Mouse (Mus musculus): ENCODE results near the gene Pex3. TPM values are rescaled to one million over a fixed set of nuclear protein-coding genes. Genes with fewer than 3 reads are reported as not detected.
"Not testable (repeated sequence)": the region's sequence is repeated elsewhere in the genome, so short reads cannot be mapped to it uniquely, and the experiment has no call there.

Gene Pex3
- polyA plus RNA-seq, 1 experiment = 6.3 TPM

DNA sequence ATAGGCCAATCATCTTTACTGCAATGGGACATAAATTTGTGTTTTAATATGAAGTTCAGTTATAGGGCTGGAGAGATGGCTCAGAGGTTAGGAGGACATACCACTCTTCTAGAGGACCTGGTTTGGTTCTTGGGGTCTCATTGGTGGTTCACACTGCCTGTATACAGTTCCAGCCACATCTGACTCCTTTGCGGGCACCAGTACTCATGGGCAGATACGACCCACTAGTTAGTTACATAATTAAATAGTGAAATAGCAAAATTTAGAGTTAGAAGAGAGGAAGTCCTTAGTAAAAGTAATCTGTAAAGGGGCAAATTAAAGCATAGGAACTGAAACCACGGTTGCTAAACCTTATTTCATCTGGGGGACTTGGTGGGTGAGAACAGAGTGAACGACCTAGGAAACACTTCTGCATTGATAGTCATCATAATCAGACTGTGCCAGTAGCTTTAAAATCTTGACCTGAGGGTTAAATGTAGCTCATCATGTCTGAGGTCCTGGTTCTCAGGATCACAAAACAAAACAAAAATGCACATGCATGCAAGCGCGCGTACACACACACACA is 13.1 kb downstream of the Pex3 start:
- DNase-seq (ENCODE audit: low read depth, low spot score) = no peak
- 91% methylated on average over 7 of the region's 7 CpGs for WGBS

DNA sequence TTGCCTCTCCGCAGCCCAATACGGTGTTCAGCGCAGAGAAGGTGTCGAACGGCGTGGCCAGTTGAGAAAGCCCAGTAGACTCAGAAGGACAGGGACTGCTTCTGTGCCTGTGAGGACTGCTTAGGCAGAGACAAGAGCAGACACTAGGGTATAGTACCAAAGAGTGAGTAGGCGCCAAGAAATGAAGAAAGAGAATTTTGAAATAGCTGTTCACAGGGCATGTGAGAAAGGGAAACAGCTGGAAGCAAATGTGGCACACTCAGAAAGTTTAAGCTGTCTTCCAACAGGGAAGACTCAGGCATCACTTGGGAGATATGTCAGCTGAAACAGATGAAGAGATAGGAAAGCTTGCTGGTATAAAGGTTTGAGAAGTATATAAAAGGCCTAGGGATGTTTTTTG is 16.2 kb downstream of the Pex3 start:
- 95% methylated on average over 7 of the region's 7 CpGs for WGBS
- DNase-seq (ENCODE audit: low read depth, low spot score) = no peak

DNA sequence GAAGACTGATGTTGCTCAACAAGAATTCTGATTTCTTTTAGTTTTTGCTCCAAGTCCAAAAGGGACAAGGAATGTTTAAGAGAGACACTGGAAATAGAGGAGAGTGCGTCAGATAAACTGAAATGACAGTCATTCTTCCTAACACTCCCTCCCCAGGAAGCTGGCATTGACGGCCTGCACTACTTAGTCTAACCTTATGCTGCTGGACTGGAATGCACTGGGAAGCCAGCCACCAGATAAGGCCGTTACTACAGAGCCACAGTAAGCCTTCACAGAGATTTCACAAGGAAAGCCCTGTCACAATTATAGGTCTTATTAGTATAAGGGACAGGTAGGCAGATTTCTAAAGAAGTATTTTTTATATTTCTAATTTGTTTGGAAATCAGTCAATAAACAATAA is 18.2 kb downstream of the Pex3 start:
- WGBS = 90% methylated on average over 3 of the region's 3 CpGs
- DNase-seq (ENCODE audit: low read depth, low spot score) = no peak

DNA sequence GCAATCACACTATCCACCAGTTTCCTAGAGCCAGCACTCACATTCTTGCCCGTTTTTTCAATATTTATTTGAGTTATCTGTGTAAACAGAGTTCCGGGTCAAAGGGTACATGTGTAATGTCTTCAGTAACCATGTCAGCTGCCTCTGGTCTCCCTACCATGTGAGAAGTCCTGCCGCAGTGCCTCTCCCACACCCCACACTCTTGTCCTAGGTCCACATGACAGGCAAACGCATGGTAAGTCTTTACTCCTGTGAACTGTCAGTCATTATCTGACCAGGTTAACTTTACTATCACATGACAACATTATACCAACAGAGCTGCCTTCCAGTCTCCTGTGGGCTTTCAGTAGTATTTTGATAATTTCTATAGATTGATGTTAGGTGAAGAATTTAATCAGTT is 24.8 kb downstream of the Pex3 start:
- DNase-seq (ENCODE audit: low read depth, low spot score) = no peak
- 43% methylated on average over 4 of the region's 4 CpGs for WGBS

DNA sequence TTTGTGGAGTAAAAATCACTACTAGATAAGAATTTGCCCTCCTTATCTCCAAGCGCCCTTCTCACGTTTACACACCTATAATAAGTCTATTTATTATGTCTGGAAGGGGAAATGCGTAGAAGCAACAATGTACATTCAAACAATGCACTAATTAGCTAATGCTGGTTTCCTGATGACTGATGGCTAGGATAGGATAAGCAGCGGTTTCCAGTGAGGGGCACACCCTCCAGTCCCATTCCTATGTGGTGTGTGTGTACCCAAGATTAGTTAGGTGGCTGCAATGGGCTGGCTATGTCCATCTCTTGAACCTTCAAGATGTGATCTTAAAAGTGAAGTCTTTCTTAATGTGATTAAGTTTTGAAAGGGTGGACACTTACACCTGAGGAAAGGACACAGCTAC is 31.1 kb downstream of the Pex3 start:
- DNase-seq (ENCODE audit: low read depth, low spot score) = no peak
- 49% methylated on average over 4 of the region's 4 CpGs for WGBS

DNA sequence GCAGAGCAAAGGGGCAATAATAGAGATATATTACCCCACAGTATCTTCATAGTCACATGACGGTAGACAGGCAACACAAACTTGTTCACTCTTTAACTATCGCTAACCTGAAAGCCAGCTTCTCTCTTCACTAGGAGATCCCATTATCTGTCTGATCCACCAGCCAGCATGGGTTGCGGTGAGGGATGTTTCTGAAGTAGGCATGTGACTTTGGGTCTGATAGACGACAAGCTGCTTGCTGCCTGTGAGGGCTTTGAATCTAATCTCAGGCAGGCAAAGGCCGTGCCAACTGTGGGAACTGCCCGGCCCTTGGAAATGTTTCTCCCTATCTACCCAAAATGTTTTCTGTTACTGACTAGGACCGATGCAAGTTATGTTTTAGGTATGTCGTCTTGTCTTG is 50.6 kb downstream of the Pex3 start:
- WGBS = 89% methylated on average over 8 of the region's 8 CpGs
- DNase-seq (ENCODE audit: low read depth, low spot score) = no peak

DNA sequence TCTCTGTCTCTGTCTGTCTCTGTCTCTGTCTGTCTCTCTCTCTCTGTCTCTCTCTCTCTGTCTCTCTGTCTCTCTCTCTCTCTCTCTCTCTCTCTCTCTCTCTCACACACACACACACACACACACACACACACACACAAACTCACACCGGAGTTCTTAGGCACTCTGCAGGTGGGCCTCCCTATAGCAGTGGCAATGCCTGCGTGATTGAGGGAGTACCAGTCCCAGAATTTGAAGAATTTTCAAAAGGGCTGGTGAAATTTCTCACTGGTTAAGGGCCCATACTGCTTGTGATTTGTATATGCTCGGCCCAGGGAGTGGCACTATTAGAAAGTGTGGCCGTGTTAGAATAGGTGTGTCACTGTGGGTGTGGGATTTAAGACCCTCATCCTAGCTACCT is 51.4 kb downstream of the Pex3 start:
- WGBS = 28% methylated on average over 4 of the region's 4 CpGs

DNA sequence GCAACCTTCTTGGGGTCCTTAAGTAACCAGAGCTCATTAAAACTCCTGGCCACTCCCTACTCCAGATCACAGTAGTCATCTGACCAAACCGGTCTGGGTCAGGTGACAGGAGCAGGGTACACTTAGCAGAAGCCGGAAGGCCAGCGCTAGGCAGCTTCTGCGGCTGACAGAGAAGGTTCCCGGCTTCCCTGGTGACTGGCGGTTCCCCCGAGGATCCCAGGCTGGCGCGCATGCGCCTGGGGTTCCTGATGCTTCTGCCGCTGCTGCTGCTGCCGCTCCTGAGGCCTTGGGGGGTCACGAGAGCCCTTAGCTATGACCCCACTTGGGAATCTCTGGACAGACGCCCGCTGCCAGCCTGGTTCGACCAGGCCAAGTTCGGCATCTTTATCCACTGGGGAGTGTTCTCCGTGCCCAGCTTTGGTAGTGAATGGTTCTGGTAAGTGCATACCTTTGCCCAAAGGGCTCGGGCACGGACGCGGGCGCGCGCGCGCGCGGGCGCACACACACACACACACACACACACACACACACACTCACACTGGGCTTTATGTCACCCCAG is 51.9 kb downstream of the Pex3 start:
- WGBS = 0% methylated on average over 30 of the region's 30 CpGs
- peak; percentile 88 for DNase-seq (ENCODE audit: low read depth, low spot score)

More for the DNA sequence above, 51.4 kb downstream of the Pex3 start:
- not testable (repeated sequence) for DNase-seq (ENCODE audit: low read depth, low spot score)

DNA sequence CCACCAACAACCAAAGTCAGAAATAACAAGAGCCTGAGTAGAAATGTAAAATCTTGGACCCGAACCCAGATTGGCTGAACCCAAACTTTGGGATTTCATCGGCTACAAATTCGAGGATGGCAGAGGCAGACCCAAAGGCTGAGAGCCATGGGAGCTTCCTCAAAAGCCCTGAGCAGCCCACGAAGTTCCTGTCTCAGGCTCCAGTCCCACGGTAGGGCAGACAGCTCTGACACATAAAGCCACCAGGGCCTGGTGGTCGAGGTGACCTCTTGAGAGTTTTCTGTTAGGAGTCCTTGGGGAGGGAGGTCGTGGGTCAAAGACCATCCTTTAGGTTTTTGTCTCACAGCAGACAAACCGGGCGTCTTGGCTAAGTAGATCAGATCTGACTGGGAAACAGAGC is 52.5 kb downstream of the Pex3 start:
- WGBS = 39% methylated on average over 9 of the region's 9 CpGs
- DNase-seq (ENCODE audit: low read depth, low spot score) = peak; percentile 10

DNA sequence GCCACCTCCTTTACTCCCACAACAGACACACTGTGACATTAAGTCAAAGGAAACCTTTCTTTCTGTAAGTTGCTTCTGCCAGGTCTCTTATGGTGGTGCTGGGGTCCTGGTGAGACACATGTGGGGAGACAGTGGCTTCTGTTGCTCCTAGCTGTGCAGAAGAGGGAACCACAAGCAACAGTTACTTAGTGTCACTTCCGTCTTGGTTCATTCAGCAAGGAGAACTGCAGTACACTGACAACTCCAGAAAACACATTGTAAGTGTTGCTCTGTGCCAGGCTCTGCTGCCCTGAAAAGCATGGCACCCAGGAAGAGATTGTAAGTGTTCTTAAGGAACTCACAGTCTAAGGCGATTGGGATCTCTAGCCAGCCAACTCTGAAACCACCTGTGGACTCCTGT is 53.6 kb downstream of the Pex3 start, which contains the start of gene Fuca2:
TSS of gene Fuca2 (plus strand) at position 210 of the 400 bp plus-strand sequence.
- no peak for DNase-seq (ENCODE audit: low read depth, low spot score)
- 80% methylated on average over 2 of the region's 2 CpGs for WGBS

DNA sequence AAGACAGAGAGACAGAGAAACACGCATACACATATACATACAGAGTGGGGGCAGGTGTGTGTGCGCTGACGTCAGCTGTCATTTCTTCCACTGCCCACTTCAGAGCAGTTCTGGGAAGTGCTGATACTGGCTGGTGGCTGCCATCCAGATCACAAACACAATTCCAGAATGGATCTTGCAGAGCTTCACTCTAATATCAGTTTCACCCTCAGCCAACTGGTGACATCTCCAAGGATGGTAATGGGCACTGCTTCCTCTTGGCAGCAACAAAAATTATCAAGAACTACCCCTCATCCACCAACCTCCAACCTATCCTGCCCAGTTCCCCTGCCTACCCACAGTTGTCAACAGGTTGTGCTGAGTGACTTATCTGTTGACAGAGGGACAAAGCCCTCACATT is 56.6 kb downstream of the Pex3 start:
- DNase-seq (ENCODE audit: low read depth, low spot score) = no peak
- WGBS = 80% methylated on average over 3 of the region's 3 CpGs

DNA sequence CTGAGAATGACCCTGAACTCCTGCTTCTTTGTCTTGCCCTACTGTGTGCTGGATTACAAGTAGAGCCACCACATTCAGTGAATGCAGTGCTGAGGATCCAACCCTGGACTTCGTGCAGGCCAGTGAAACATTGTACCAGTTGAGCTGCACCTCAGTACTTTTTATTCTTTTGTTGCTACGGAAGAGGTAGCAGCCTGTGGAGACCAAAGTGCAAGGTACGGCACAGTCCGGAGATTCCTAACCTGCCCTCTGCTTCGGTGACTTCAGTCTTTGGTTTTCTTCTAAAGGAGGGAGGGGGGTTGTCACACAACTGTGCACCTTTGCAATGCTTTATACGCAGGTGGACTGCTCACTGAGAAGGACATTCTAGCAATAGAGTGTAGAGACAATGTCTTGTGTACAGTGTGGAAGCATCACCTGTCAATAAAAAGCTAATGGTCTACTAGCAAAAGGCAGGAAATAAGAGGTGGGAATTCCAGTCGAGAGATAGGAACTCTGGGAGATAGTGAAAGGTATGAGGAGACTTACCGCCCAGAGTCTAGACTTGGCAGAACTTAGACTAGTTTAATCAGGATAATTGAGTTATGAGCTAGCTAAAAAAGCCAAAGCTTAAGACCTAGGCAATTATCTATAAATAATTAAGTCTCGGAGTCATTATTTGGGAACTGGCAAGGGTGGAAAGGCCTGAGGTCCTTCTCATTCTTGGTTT is 58.8 kb downstream of the Pex3 start:
- WGBS = 63% methylated on average over 9 of the region's 9 CpGs
- no peak for DNase-seq (ENCODE audit: low read depth, low spot score)

DNA sequence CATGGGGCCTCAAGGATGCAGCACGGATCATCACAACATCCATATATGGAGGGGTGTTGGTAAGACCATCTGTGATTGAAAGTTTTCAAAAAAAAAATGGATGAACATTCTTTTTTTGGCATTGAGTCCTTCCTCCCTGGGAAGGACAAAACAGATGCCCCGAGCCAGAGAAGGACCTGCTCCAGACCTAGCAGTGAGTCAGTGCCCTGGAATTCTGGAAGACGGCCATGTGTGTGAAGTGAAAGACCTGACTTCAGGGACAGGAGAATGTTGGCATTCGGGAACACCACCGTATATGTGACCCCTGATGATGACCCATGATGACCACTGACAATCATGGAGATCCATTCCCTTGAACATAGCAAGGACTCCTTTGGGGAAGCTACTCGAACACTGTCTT is 63.3 kb downstream of the Pex3 start:
- DNase-seq (ENCODE audit: low read depth, low spot score) = no peak
- 67% methylated on average over 6 of the region's 6 CpGs for WGBS

DNA sequence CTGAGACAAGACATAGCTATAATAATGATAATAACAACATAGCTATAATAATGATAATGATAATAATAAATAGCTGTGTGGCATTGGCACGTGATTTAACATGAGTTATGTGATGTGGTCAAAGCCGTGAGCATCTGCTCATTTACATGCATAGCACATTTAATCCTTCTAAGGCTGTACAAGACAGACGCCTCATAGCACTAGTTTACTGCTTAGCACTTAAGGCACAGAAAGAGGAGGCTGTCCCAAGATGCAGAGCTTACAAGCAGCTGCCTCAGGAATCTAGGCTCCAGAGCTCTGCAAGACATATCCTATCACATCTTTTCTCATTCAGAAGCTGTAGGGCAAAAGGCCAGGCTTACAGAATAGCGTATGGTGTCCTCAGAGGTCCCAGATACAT is 67.0 kb downstream of the Pex3 start:
- 72% methylated on average over 4 of the region's 4 CpGs for WGBS

DNA sequence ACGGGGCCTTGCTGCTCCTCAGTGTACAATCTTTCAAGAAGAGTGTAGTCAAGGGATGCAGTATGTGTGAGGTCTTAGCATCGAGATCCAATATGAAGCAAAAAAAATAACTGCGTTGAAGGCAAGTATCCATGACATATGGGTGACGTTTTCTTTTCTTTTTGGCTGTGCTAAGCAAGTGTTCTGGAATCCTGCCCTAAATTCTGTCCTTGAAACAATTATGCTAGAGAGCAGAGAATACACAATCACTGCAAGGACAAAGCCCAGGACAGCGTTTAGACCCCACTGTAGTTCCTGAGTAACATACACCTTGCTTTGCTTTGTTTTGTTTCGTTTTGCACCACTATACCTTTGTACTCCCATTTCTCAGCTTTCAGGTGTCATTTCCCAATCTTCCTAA is 73.6 kb downstream of the Pex3 start:
- DNase-seq (ENCODE audit: low read depth, low spot score) = no peak
- WGBS = 79% methylated on average over 6 of the region's 6 CpGs

More for the DNA sequence above, 67.0 kb downstream of the Pex3 start:
- no peak for DNase-seq (ENCODE audit: low read depth, low spot score)

DNA sequence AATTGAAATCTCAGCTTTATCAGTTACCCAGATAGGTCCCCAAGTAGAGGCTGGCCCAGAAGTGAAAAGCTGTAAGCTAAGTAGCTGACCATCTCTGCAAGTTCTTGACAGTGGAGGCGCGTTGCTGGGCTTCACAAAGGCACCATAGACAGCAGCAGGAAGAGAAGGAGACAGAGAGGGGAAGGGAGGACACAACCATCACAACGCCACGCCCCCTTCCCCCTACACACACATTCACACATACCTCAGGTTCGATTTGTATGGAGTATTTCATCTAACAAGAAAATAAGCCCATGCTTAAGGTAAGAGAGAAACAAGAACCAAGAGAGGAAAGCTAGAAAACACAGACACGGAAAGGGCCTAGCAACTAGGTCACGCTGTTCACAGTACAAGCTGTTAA is 77.8 kb downstream of the Pex3 start:
- WGBS = 41% methylated on average over 7 of the region's 7 CpGs
- DNase-seq (ENCODE audit: low read depth, low spot score) = no peak

DNA sequence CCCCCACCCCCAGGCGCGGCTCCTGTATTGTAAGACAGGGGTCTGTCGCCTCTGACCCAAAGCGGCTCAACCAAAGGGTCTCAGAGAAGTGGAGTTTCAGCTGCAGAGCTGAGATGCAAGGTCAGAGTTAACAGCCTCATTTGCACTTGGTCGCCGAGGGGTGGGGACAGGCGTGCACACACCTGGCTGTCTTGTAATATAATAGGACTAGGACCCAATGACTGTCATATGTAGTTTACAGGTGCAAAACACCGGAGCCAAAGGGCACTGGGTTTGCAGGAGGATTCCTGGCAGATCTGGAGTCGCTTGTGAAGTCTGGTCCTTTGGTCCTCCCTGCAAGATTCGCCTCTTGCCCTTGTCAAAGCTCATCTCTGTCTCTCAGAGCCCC is 78.4 kb downstream of the Pex3 start:
- DNase-seq (ENCODE audit: low read depth, low spot score) = peak; percentile 43
- 4% methylated on average over 10 of the region's 10 CpGs for WGBS
